Mouse (Mus musculus): ENCODE data around the gene Crybg3.

Crybg3 gene

GRCm38 (mm10) chr16:59579237-59579636 lies 21.5 kb downstream of the Crybg3 start:
- no peak for DNase-seq (ENCODE audit: low read depth)

GRCm38 (mm10) chr16:59573961-59574360 lies 26.8 kb downstream of the Crybg3 start:
- no peak for DNase-seq (ENCODE audit: low read depth)

GRCm38 (mm10) chr16:59572685-59573084 lies 28.1 kb downstream of the Crybg3 start:
- no peak for DNase-seq (ENCODE audit: low read depth)

GRCm38 (mm10) chr16:59570807-59571206 lies 30.0 kb downstream of the Crybg3 start:
- no peak for DNase-seq (ENCODE audit: low read depth)

- DNase-seq (ENCODE audit: low read depth) = no peak
These were observed 30.9 kb downstream of the Crybg3 start for GRCm38 (mm10) chr16:59569837-59570236.

- DNase-seq (ENCODE audit: low read depth) = no peak
These were observed 32.9 kb downstream of the Crybg3 start for GRCm38 (mm10) chr16:59567721-59568381.

GRCm38 (mm10) chr16:59566437-59566836 lies 34.3 kb downstream of the Crybg3 start:
- no peak for DNase-seq (ENCODE audit: low read depth)

- no peak for DNase-seq (ENCODE audit: low read depth)
These were observed 35.1 kb downstream of the Crybg3 start for GRCm38 (mm10) chr16:59565631-59566030.

GRCm38 (mm10) chr16:59564025-59564424 lies 36.8 kb downstream of the Crybg3 start:
- no peak for DNase-seq (ENCODE audit: low read depth)

- DNase-seq (ENCODE audit: low read depth) = no peak
These were observed 41.2 kb downstream of the Crybg3 start for GRCm38 (mm10) chr16:59559300-59560200.

- no peak for DNase-seq (ENCODE audit: low read depth)
These were observed 41.9 kb downstream of the Crybg3 start for GRCm38 (mm10) chr16:59558916-59559299.

GRCm38 (mm10) chr16:59553490-59554161 lies 47.2 kb downstream of the Crybg3 start:
- no peak for DNase-seq (ENCODE audit: low read depth)

- DNase-seq (ENCODE audit: low read depth) = peak; percentile 10
These were observed 49.3 kb downstream of the Crybg3 start for GRCm38 (mm10) chr16:59551507-59551906.

- DNase-seq (ENCODE audit: low read depth) = no peak
These were observed 51.1 kb downstream of the Crybg3 start for GRCm38 (mm10) chr16:59549631-59550030.

- no peak for DNase-seq (ENCODE audit: low read depth)
These were observed 52.2 kb downstream of the Crybg3 start for GRCm38 (mm10) chr16:59548582-59548947.

GRCm38 (mm10) chr16:59547887-59548581 lies 52.7 kb downstream of the Crybg3 start:
- DNase-seq (ENCODE audit: low read depth) = peak; percentile 72

GRCm38 (mm10) chr16:59547466-59547865 lies 53.3 kb downstream of the Crybg3 start:
- no peak for DNase-seq (ENCODE audit: low read depth)

- no peak for DNase-seq (ENCODE audit: low read depth)
These were observed 55.4 kb downstream of the Crybg3 start for GRCm38 (mm10) chr16:59545360-59545759.

GRCm38 (mm10) chr16:59541382-59541781 lies 59.4 kb downstream of the Crybg3 start:
- no peak for DNase-seq (ENCODE audit: low read depth)

GRCm38 (mm10) chr16:59540944-59541343 lies 59.8 kb downstream of the Crybg3 start:
- DNase-seq (ENCODE audit: low read depth) = no peak

- DNase-seq (ENCODE audit: low read depth) = no peak
These were observed 65.1 kb downstream of the Crybg3 start for GRCm38 (mm10) chr16:59535673-59536072.

- no peak for DNase-seq (ENCODE audit: low read depth)
These were observed 66.4 kb downstream of the Crybg3 start for GRCm38 (mm10) chr16:59534349-59534748.
